Mouse (Mus musculus) retina, postnatal 7 days (tissue): ENCODE results near the gene Clptm1l.

Source experiments
- DNase-seq: peaks from one replicate; pipeline ENCODE4 v3.0.0-alpha.2; 2012; ENCODE audit warnings: low read depth, low spot score

Gene Clptm1l

DNA sequence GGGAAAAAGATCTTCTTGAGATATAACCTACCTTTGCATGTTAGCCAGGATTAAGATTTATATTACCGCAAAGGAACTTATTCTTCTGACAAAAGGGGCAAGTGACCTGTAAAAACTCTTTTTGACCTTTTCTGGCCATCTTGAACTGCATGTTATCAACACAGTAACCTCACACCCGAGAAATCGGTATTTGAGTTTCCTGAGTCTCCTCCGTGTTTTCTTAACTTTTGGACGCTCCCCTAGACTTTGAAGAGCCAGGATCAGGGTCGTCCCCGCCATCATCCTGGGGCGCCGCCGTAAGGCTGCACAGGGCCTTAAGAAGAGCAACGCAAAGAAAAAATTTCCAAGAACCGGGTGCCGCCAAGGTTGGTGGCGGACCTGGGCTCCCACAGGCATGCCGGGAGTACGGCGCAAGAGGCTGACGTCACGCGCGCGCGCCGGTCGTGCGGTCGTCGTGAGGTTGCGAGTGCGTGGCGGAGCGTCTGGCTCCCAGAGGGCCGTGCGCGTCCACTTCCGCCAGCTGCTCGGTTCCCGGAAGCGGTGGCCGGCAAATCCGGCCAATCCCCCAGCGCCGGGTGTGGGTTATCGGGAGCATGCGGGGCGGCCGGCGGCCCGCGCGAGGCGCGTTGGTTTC is at the start of gene Clptm1l:
Clptm1l (plus strand) TSS at position 485 of the 634 bp plus-strand sequence.
- peak; percentile 93 for DNase-seq

GRCm38 (mm10) chr13:73564201-73564600 is 39.6 kb upstream of the Clptm1l start:
- no peak for DNase-seq

DNA sequence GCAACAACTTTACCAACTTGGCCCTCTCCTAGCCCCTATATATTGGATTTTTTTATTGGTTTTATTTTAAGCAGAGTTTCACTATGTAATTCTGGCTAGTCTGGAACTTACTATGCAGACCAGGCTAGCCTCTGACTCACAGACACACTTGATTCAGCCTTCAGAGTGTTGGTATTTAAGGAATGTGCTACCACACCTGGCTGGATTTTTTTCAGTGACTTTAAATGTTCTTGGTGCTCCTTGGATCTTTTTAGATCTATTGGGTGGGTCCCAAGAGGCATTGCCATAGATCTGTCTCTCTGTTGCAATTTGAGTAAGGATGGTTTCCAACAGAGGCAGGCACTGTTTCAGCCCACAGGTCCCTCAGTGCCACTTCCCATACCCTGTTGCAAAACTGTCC is 28.8 kb upstream of the Clptm1l start:
- no peak for DNase-seq

DNA sequence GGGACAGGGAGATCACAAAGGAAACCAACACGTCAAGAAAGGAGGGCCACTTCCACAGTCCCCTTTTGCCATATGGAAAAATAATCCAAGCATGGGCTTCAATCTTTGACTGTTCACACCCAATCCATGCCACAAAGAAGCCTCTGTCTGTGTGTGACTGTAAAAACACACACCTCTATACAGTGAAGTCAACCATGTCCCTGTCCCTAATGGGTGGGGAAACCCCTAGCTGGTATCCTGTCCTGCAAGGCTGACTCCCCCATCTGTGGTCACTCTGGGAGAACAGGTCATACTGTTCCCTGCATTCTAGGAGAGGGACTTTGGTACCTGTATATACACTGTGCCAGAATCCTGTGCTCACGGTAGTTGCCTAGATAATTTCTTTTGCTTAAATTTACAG is 26.5 kb upstream of the Clptm1l start:
- DNase-seq = no peak

- DNase-seq = no peak
These were observed 12.3 kb upstream of the Clptm1l start for GRCm38 (mm10) chr13:73591488-73591887.

DNA sequence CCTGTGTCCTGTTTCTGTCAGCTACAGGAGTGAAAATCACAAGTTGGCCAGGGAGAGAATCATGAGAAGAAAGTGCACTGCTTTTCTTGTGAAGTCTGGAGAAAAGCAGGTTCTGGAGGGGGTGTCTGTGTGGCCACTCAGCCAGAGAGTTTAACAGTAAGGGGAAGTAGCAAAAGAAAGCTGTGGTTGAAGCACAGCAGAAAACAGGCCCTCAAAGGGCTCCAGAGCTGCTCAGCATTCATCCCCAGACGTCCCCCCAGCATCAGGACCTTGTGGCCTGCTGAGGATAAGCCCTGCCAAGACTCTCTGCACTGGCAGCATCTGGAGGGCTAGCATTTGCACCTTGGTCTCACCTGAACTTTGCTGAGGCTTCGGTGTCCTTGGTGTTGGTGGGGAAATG is 11.3 kb upstream of the Clptm1l start:
- no peak for DNase-seq

GRCm38 (mm10) chr13:73596276-73596675 is 7.5 kb upstream of the Clptm1l start:
- no peak for DNase-seq

- no peak for DNase-seq
These were observed 3.6 kb upstream of the Clptm1l start for GRCm38 (mm10) chr13:73600217-73600616.

GRCm38 (mm10) chr13:73603046-73603445 is 760 bp upstream of the Clptm1l start:
- DNase-seq = no peak

- no peak for DNase-seq
These were observed 551 bp downstream of the Clptm1l start for GRCm38 (mm10) chr13:73604156-73604957.

GRCm38 (mm10) chr13:73618406-73618805 is 14.6 kb downstream of the Clptm1l start:
- no peak for DNase-seq

- no peak for DNase-seq
These were observed 16.8 kb downstream of the Clptm1l start for GRCm38 (mm10) chr13:73620637-73621036.

DNA sequence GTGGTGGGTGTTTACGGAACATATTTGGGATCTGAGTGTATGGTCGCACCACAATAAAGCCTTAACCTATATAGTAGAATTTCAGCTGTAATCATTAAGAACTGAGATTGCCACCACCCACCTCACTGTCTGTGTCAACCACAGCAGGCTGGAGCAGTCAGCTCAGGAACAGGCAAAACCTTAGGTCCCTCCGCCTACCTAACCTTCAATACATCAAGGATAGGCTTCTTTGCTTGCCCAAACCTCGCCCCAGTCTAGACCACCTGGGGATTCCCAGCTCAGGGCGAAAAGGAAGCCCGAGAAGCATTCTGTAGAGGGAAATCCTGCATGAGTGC is 22.6 kb downstream of the Clptm1l start:
- no peak for DNase-seq

GRCm38 (mm10) chr13:73626745-73627549 is 23.1 kb downstream of the Clptm1l start, which contains the start of gene Tert:
Gene Tert, plus strand, starts transcription at chr13:73626911.
- no peak for DNase-seq

DNA sequence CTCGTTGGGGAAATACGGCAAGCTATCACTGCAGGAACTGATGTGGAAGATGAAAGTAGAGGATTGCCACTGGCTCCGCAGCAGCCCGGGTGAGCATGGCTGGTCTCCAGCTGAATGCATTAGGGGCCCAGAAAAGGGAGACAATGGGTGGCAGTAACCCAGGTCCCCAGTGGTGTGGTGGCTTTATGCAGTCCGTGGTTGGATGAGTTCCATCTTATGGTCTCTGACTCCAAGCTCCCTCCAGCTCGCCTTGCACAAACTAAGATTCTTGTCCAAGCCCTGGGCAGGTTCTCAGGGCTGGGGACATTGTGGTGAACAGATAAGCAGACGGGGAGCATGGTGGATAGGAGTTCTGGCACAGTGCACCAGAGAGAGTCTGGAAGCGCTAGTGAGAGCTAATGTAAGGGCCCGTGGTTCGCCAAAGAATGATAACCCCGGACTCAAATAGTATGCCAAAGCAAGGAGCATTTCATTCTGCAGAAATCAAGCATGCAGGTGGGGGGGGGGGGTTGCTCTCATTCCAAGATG is 24.8 kb downstream of the Clptm1l start:
- no peak for DNase-seq

DNA sequence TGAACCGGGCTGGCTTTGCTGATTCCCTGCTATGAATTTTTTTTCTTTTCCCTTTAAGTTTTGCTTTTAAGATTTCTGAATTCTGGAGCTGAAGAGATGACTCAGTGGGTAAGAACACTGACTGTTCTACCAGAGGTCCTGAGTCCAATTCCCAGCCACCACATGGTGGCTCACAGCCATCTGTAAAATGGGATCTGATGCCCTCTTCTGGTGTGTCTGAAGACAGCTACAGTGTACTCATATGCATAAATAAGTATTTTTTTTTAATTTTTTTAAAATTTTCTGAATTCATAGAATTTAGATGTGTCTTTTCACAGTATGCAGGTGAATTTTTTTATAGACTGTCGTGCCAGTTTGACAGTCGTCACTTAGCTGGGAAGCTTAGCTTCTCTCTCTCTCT is 28.0 kb downstream of the Clptm1l start:
- DNase-seq = no peak

- no peak for DNase-seq
These were observed 34.0 kb downstream of the Clptm1l start for GRCm38 (mm10) chr13:73637826-73638225.

DNA sequence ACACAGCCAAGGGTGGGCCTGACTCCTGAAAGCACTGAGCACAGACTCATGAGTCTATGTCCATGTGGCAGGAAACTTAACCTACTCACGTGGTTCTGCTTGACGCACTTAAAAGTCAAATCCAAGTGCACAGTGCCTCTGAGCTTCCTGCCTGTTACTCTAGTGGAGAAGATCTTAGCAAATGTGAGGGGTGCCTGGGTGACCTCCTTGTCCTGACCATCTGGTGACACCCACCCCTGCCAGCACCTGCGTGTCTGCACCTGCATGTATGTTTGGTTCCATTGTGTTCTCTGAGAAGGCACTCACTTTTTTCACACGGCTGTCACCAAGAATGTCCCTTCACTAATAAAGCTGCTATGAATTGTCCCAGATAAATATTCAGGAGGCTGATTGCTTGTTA is 37.5 kb downstream of the Clptm1l start:
- DNase-seq = no peak

GRCm38 (mm10) chr13:73646397-73647087 is 42.7 kb downstream of the Clptm1l start:
- DNase-seq = no peak

DNA sequence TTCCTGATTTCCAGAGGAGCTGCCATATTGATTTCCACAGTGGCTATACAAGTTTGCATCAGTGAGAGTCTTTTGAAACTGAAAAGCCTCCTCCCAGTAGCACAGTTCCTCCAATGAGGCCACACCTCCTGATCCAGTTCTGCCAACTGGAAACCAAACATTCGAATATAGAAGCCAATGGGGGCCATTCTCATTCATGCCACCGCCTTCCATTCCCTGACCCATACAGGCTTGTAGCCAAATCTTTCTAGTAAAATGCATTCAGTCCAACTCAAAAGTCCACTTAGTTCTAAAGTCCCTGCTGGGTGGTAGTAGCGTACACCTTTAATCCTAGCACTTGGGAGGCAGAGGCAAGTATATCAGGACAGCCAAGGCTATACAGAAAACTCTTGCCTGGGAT is 49.5 kb downstream of the Clptm1l start:
- DNase-seq = no peak

GRCm38 (mm10) chr13:73654976-73655375 is 51.2 kb downstream of the Clptm1l start:
- no peak for DNase-seq

- DNase-seq = no peak
These were observed 55.1 kb downstream of the Clptm1l start for GRCm38 (mm10) chr13:73658953-73659352.
